Comparison of ENCODE assay signal across 8 mouse cellular contexts in the genomic region with DNA sequence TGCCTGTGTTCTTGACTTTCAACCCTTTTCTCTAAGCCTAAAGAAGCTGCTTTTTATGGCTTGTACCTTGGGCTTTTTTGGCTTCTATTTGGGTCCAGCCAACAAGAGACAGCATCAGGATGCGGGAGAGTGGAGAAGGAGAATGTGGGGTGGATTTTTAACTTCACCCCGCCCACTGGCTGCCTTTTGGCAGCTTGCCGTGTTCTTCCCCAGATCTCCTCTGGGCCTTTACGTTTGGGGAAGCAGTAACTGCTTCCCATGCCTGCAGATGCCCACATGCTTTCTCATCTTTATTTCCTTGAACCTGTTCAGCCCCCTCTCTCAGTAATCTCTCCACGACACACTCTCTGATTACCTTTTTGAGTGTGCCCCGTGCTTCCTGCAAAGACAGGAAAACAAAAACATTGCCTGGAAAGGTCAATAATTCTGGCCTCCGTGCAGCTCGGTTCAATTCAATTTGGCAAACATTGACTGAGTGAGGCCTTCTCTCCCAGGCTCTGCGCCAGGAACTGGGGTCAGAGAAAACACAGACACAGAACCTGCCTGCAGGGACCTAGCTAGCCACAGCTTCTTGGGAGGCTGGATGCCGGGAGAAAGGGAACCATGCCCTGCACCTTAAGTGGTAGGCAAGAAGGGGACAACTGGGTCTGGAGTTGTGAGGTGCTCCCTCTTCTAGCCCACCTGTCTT. TPM values are rescaled to one million over a fixed set of nuclear protein-coding genes. Genes with fewer than 3 reads are reported as not detected.
DNase-seq lines count a peak whose midpoint lies in the region; ATAC-seq and TF ChIP-seq lines count a peak whose summit lies in the region.

No protein-coding gene starts in this region.

- WGBS in hindbrain, embryonic 13.5 days = 40% methylated on average over 10 of the region's 10 CpGs
- 50% methylated on average over 10 of the region's 10 CpGs for WGBS in hindbrain, embryonic 10.5 days
- 6% methylated on average over 10 of the region's 10 CpGs for WGBS in stomach, postnatal 0 days

- intact Hi-C loops in heart, postnatal 10 days (cut with DNase I) = no loop called here
- intact Hi-C loops in gastrocnemius, postnatal 14 days (cut with DNase I; ENCODE audit: low total_unique reads) = no loop called here

- no peaks in the 10 kb centered on the region for H3K9me3 ChIP-seq in hindbrain, embryonic 13.5 days
- H3K9me3 ChIP-seq in hindbrain, embryonic 10.5 days = no peaks in the 10 kb centered on the region
- H3K9me3 ChIP-seq in stomach, postnatal 0 days (ENCODE audit: control insufficient read depth, low read length) = no peaks in the 10 kb centered on the region

- no peak overlapping the region for H3K9ac ChIP-seq in hindbrain, embryonic 13.5 days
- H3K9ac ChIP-seq in stomach, postnatal 0 days (ENCODE audit: low read length) = no peak overlapping the region

- no peak for DNase-seq in hindbrain, embryonic 10.5 days (ENCODE audit: low spot score)
- peak; percentile 69 for DNase-seq in adipocyte (ENCODE audit: low spot score)
- DNase-seq in heart, postnatal 10 days = peak; percentile 27 to 46
- peak; percentile 63 to 83 for DNase-seq in left cerebral cortex, adult 8-10 months (ENCODE audit: low spot score in 2 of 2)
- DNase-seq in stomach, postnatal 0 days (ENCODE audit: low spot score) = peak; percentile 72
- no peak for DNase-seq in gastrocnemius, postnatal 14 days
- DNase-seq in thymus, postnatal 25 days = no peak

- ATAC-seq in hindbrain, embryonic 13.5 days (ENCODE audit: low FRiP score) = peak; percentile 36; the same call in 1 of the 2 replicates
- ATAC-seq in stomach, postnatal 0 days (ENCODE audit: low FRiP score, low TSS enrichment) = peak; percentile 58

- no peak overlapping the region for H3K4me2 ChIP-seq in hindbrain, embryonic 13.5 days
- peak overlapping the region; percentile 3; the same call in 1 of the 2 replicates for H3K4me2 ChIP-seq in stomach, postnatal 0 days (replicated peaks; ENCODE audit: low read depth)

- no peak for TF ChIP-seq CTCF in stomach, postnatal 0 days (IDR thresholded peaks at IDR 0.05; ENCODE audit: low read depth)

- peak overlapping the region; percentile 19 for H3K27ac ChIP-seq in hindbrain, embryonic 13.5 days
- H3K27ac ChIP-seq in hindbrain, embryonic 10.5 days = no peak overlapping the region
- peak overlapping the region; percentile 71 for H3K27ac ChIP-seq in stomach, postnatal 0 days (replicated peaks)

- no peak for TF ChIP-seq EP300 in stomach, postnatal 0 days (optimal IDR thresholded peaks at IDR 0.05)

- H3K36me3 ChIP-seq in hindbrain, embryonic 13.5 days = no peaks in the 10 kb centered on the region
- no peaks in the 10 kb centered on the region for H3K36me3 ChIP-seq in hindbrain, embryonic 10.5 days
- H3K36me3 ChIP-seq in stomach, postnatal 0 days (ENCODE audit: control insufficient read depth, insufficient read depth, low read length) = no peaks in the 10 kb centered on the region

- no peak overlapping the region for H3K4me3 ChIP-seq in hindbrain, embryonic 13.5 days
- H3K4me3 ChIP-seq in hindbrain, embryonic 10.5 days = no peak overlapping the region
- no peak overlapping the region for H3K4me3 ChIP-seq in stomach, postnatal 0 days (ENCODE audit: low read depth, low read length)

- peaks cover 11% of the 10 kb centered on the region for H3K4me1 ChIP-seq in hindbrain, embryonic 13.5 days (replicated peaks)
- peaks cover 8% of the 10 kb centered on the region for H3K4me1 ChIP-seq in hindbrain, embryonic 10.5 days (replicated peaks)
- H3K4me1 ChIP-seq in stomach, postnatal 0 days (replicated peaks; ENCODE audit: control insufficient read depth, insufficient read depth) = peaks cover 4% of the 10 kb centered on the region

- H3K27me3 ChIP-seq in hindbrain, embryonic 13.5 days = 0 out of 2 replicates have a peak, but pooled peaks cover 5% of the 10 kb centered on the region
- H3K27me3 ChIP-seq in hindbrain, embryonic 10.5 days (ENCODE audit: insufficient read depth, poor library complexity, severe bottlenecking) = peaks cover 3% of the 10 kb centered on the region; the same call in 1 of the 2 replicates
- H3K27me3 ChIP-seq in stomach, postnatal 0 days (ENCODE audit: control insufficient read depth, insufficient read depth, low read length) = no peaks in the 10 kb centered on the region

RNA-seq across cellular contexts. Expression of gene Ptpn3, which starts 17.0 kb away (rescaled TPM):
- 3.9 and 4.5 TPM in 2 replicates for polyA plus RNA-seq in hindbrain, embryonic 13.5 days (2015; fragmentation: Nextera tagmentation; extraction: Ambion mirVana)
- 1.3 and 1.6 TPM in 2 replicates for polyA plus RNA-seq in hindbrain, embryonic 10.5 days (2016; fragmentation: Nextera tagmentation; extraction: Ambion mirVana)
- total RNA-seq in heart, postnatal 10 days (2021) = 10 to 100 TPM; 25.2 to 26.1 TPM
- total RNA-seq in left cerebral cortex, adult 8-10 months (2022) = 10 to 100 TPM; 56.3 to 63.7 (median 60.2) TPM
- polyA plus RNA-seq in stomach, postnatal 0 days (2015; fragmentation: Nextera tagmentation; extraction: Ambion mirVana) = 4.3 and 5.2 TPM in 2 replicates
- 10 to 100 TPM; 18.8 to 24.3 TPM for total RNA-seq in gastrocnemius, postnatal 14 days (2021)

Comparison
In these comparisons a context has a peak if more than half of its experiments do, and no peak if none do; other contexts are left out.
1. DNase-seq: peak in adipocyte (single experiment), heart, postnatal 10 days (2 of 2), left cerebral cortex, adult 8-10 months (2 of 2) and stomach, postnatal 0 days (single experiment); none in hindbrain, embryonic 10.5 days (single experiment), gastrocnemius, postnatal 14 days (single experiment) and thymus, postnatal 25 days (single experiment).